Mouse (Mus musculus): ENCODE measurements around the gene Ttyh1.

DNA sequence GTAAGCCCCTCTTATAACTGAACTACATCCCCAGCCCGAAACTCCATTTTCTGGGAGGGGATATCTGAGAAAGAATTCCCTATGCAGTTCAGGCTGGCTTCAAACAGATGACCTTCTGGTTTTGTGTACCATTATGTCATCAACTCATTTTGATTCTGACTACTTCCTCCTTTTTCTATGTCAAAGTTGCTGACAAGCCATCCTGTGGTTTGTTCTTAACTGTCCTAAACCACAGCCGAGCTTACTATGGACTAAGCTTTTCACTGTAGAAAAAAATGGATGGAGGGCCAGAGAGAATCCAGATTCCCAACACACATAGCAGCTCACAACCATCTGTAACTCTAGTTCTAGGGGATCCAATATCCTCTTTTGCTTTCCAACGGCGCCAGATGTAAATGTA, 38.7 kb upstream of the Ttyh1 start:
- TF ChIP-seq CTCF (IDR thresholded peaks at IDR 0.05; ENCODE audit: low read depth) (no peak), EP300 (IDR thresholded peaks at IDR 0.05; ENCODE audit: low read depth) (no peak)

Measured in heart, postnatal 0 days (tissue).